Mouse (Mus musculus): ENCODE results near the gene Gm16253.

DNA sequence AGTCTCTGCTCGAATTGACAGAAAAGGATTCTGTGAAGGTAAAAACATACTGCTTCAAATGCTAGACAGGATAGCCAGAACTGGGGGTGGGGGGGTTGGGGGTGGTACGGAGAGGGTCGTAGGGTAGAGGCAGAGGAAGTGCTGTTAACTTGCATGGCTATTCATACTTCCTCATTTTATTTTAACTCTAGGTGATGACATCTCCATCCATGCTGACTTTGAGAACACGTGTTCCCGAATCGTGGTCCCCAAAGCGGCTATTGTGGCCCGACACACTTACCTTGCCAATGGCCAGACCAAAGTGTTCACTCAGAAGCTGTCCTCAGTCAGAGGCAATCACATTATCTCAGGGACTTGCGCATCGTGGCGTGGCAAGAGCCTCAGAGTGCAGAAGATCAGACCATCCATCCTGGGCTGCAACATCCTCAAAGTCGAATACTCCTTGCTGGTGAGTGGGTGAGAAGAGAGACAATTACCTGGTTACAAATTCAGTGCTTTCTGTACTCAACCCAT is 17.3 kb upstream of the Gm16253 start:
- TF ChIP-seq CTCF (IDR thresholded peaks at IDR 0.05; ENCODE audit: low read depth, low read length) (no peak), POLR2A (IDR thresholded peaks at IDR 0.05; ENCODE audit: extremely low read depth, insufficient read depth, low read length) (0 out of 2 replicates have a peak, but pooled peaks have one; percentile 7)
